Mouse (Mus musculus) bone marrow macrophage, adult 2 months (primary cell): ENCODE measurements around the gene Bag5.

Experiments used
- CTCF ChIP-seq: IDR thresholded peaks from 2 replicates; pipeline ENCODE4 v1.5.1; 2012; ENCODE audit warnings: low read depth, mild to moderate bottlenecking, low read length, moderate library complexity
- POLR2A ChIP-seq: IDR thresholded peaks from 2 replicates; pipeline ENCODE4 v1.6.1; 2012; ENCODE audit warnings: mild to moderate bottlenecking, low read depth, low read length, borderline replicate concordance

DNA sequence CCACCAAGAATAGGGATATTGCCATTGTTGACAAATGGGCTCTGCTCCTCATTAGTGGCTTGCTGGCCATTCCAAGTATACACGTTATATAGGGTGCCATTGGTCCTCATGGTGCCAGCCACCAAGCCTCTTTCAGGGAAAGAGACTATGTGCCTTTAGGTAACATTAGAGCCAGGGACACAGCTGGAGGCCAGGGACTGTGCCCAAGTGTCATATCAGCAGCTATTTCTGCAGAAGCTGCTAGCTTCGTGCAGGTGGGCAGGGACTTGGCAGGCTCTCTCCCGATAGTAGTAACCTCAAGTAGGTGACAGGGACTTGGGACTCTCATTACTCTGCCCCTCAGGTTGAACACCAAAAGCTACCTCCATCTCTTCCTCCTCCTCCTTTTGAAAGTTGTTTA lies 21.9 kb upstream of the Bag5 start:
- TF ChIP-seq CTCF = no peak
- no peak for TF ChIP-seq POLR2A
